Mouse (Mus musculus): Measurements from ENCODE around the gene Marcks.
"Not testable (repeated sequence)": the region's sequence is repeated elsewhere in the genome, so short reads cannot be mapped to it uniquely, and the experiment has no call there.

The Marcks gene

GRCm38 (mm10) chr10:37135951-37136751 lies 2.6 kb downstream of the Marcks start:
- peak; percentile 55 to 76 for DNase-seq

GRCm38 (mm10) chr10:37133876-37134708 lies 4.6 kb downstream of the Marcks start:
- DNase-seq: no peak

- DNase-seq: no peak
Measured at GRCm38 (mm10) chr10:37132671-37133070, 6.0 kb downstream of the Marcks start.

GRCm38 (mm10) chr10:37129652-37130051 lies 9.1 kb downstream of the Marcks start:
- DNase-seq: no peak

GRCm38 (mm10) chr10:37115329-37115728 lies 23.4 kb downstream of the Marcks start:
- no peak for DNase-seq

- no peak for DNase-seq
Measured at GRCm38 (mm10) chr10:37112812-37113211, 25.9 kb downstream of the Marcks start.

GRCm38 (mm10) chr10:37112362-37112761 lies 26.4 kb downstream of the Marcks start:
- no peak for DNase-seq

- no peak for DNase-seq
Measured at GRCm38 (mm10) chr10:37111432-37111831, 27.3 kb downstream of the Marcks start.

GRCm38 (mm10) chr10:37106871-37107627 lies 31.7 kb downstream of the Marcks start:
- DNase-seq: no peak

- DNase-seq: no peak
Measured at GRCm38 (mm10) chr10:37106303-37106702, 32.4 kb downstream of the Marcks start.

- no peak for DNase-seq
Measured at GRCm38 (mm10) chr10:37102227-37103080, 36.3 kb downstream of the Marcks start.

GRCm38 (mm10) chr10:37101733-37102132 lies 37.0 kb downstream of the Marcks start:
- DNase-seq: no peak

- no peak for DNase-seq
Measured at GRCm38 (mm10) chr10:37096529-37096928, 42.2 kb downstream of the Marcks start.

GRCm38 (mm10) chr10:37095803-37096202 lies 42.9 kb downstream of the Marcks start:
- no peak for DNase-seq

GRCm38 (mm10) chr10:37093306-37093705 lies 45.4 kb downstream of the Marcks start:
- DNase-seq: no peak

GRCm38 (mm10) chr10:37090411-37090810 lies 48.3 kb downstream of the Marcks start:
- no peak for DNase-seq

GRCm38 (mm10) chr10:37084071-37084470 lies 54.6 kb downstream of the Marcks start:
- not testable (repeated sequence) for DNase-seq

All from kidney, postnatal 4 days (tissue).